Mouse (Mus musculus) hindbrain, embryonic 13.5 days (tissue): ENCODE measurements around the gene Tmem123. TPM values are rescaled to one million over a fixed set of nuclear protein-coding genes. Genes with fewer than 3 reads are reported as not detected.

ENCODE experiments used
- ATAC-seq: fragments of 200-750 bp; cut with Nextera tagmentation; 2 replicates; pipeline ENCODE4 v1.8.0; 2017; ENCODE audit warnings: moderate TSS enrichment; ENCODE audit not compliant: low FRiP score
- H3K27ac ChIP-seq: fragments of 300-500 bp; sonication (generic); 2 replicates; pipeline ENCODE4 v1.5.1; 2015; ENCODE audit warnings: inconsistent platforms, mild to moderate bottlenecking, moderate library complexity
- H3K27me3 ChIP-seq: fragments of 300-500 bp; sonication (generic); 2 replicates; pipeline ENCODE4 v1.6.1; 2015; ENCODE audit warnings: mild to moderate bottlenecking, inconsistent platforms
- H3K36me3 ChIP-seq: fragments of 300-500 bp; sonication (generic); 2 replicates; pipeline ENCODE4 v1.6.1; 2015; ENCODE audit warnings: mild to moderate bottlenecking, inconsistent platforms
- H3K4me1 ChIP-seq: fragments of 300-500 bp; sonication (generic); replicated peaks from 2 replicates; pipeline ENCODE4 v1.6.1; 2015; ENCODE audit warnings: inconsistent platforms
- H3K4me2 ChIP-seq: fragments of 300-500 bp; sonication (generic); 2 replicates; pipeline ENCODE4 v1.6.1; 2015; ENCODE audit warnings: inconsistent platforms, mild to moderate bottlenecking, moderate library complexity
- H3K4me3 ChIP-seq: fragments of 300-500 bp; sonication (generic); 2 replicates; pipeline ENCODE4 v1.5.1; 2015; ENCODE audit warnings: mild to moderate bottlenecking, inconsistent platforms
- H3K9ac ChIP-seq: fragments of 300-500 bp; sonication (generic); 2 replicates; pipeline ENCODE4 v1.6.1; 2015; ENCODE audit warnings: mild to moderate bottlenecking, inconsistent platforms
- H3K9me3 ChIP-seq: fragments of 300-500 bp; sonication (generic); 2 replicates; pipeline ENCODE4 v1.6.1; 2016; ENCODE audit warnings: inconsistent platforms
- WGBS: fragments of 180-500 bp; shearing (Covaris S2); methylation state at CpG from one replicate; pipeline ENCODE4 v1.1.7; 2015; 5-methylcytosine and 5-hydroxymethylcytosine counted together
- polyA plus RNA-seq: library from polyadenylated mRNA; unstranded; fragments of >200 nt; fragmentation: Nextera tagmentation; extraction: Ambion mirVana; gene quantifications from 2 replicates; pipeline ENCODE4 v1.2.1, GENCODE M21; 2015

The Tmem123 gene
- polyA plus RNA-seq, 1 experiment from 2014 or later = 32.7 TPM

- H3K4me3 ChIP-seq = no peak overlapping the region
- H3K4me1 ChIP-seq = no peaks in the 10 kb centered on the region; the same call in 1 of the 2 replicates
- H3K36me3 ChIP-seq = no peaks in the 10 kb centered on the region
- no peaks in the 10 kb centered on the region for H3K27me3 ChIP-seq
- WGBS = 83% methylated on average over 1 of the region's 1 CpGs
- no peak overlapping the region for H3K9ac ChIP-seq
- no peaks in the 10 kb centered on the region for H3K9me3 ChIP-seq
- H3K4me2 ChIP-seq = no peak overlapping the region
- H3K27ac ChIP-seq = no peak overlapping the region
- no peak for ATAC-seq
Observed at GRCm38 (mm10) chr9:7777652-7778051, 13.8 kb downstream of the Tmem123 start.

- Histone ChIP-seq H3K9ac (no peak overlapping the region), H3K4me3 (no peak overlapping the region), H3K9me3 (no peaks in the 10 kb centered on the region), H3K27ac (no peak overlapping the region), H3K36me3 (no peaks in the 10 kb centered on the region), H3K27me3 (no peaks in the 10 kb centered on the region), H3K4me1 (no peaks in the 10 kb centered on the region), H3K4me2 (no peak overlapping the region)
- 84% methylated on average over 7 of the region's 7 CpGs for WGBS
- no peak for ATAC-seq
Observed at GRCm38 (mm10) chr9:7778771-7779170, 14.9 kb downstream of the Tmem123 start.

GRCm38 (mm10) chr9:7779786-7780185 is 15.9 kb downstream of the Tmem123 start:
- no peak overlapping the region for H3K9ac ChIP-seq
- ATAC-seq = no peak
- H3K4me2 ChIP-seq = no peak overlapping the region
- no peaks in the 10 kb centered on the region for H3K36me3 ChIP-seq
- WGBS = 93% methylated on average over 4 of the region's 4 CpGs
- H3K27ac ChIP-seq = no peak overlapping the region
- H3K9me3 ChIP-seq = no peaks in the 10 kb centered on the region
- H3K27me3 ChIP-seq = no peaks in the 10 kb centered on the region
- peaks cover 6% of the 10 kb centered on the region; the same call in 1 of the 2 replicates for H3K4me1 ChIP-seq
- H3K4me3 ChIP-seq = no peak overlapping the region

GRCm38 (mm10) chr9:7780250-7781150 is 16.7 kb downstream of the Tmem123 start:
- H3K4me1 ChIP-seq = peaks cover 10% of the 10 kb centered on the region; the same call in 1 of the 2 replicates
- WGBS = 95% methylated on average over 8 of the region's 8 CpGs
- H3K4me2 ChIP-seq = no peak overlapping the region
- H3K36me3 ChIP-seq = no peaks in the 10 kb centered on the region
- no peak overlapping the region for H3K4me3 ChIP-seq
- H3K9me3 ChIP-seq = no peaks in the 10 kb centered on the region
- no peak overlapping the region for H3K9ac ChIP-seq
- no peaks in the 10 kb centered on the region for H3K27me3 ChIP-seq
- no peak for ATAC-seq
- H3K27ac ChIP-seq = no peak overlapping the region

GRCm38 (mm10) chr9:7783823-7784614 is 20.2 kb downstream of the Tmem123 start:
- 84% methylated on average over 15 of the region's 15 CpGs for WGBS
- Histone ChIP-seq H3K4me1 (peaks cover 10% of the 10 kb centered on the region; the same call in 1 of the 2 replicates), H3K9ac (no peak overlapping the region), H3K4me2 (no peak overlapping the region), H3K9me3 (no peaks in the 10 kb centered on the region), H3K4me3 (no peak overlapping the region), H3K36me3 (no peaks in the 10 kb centered on the region), H3K27ac (peak overlapping the region; percentile 58), H3K27me3 (no peaks in the 10 kb centered on the region)
- ATAC-seq = no peak

GRCm38 (mm10) chr9:7784615-7785012 is 20.8 kb downstream of the Tmem123 start:
- Histone ChIP-seq H3K4me3 (no peak overlapping the region), H3K4me1 (peaks cover 10% of the 10 kb centered on the region; the same call in 1 of the 2 replicates), H3K4me2 (no peak overlapping the region), H3K27me3 (no peaks in the 10 kb centered on the region), H3K36me3 (no peaks in the 10 kb centered on the region), H3K9ac (no peak overlapping the region), H3K9me3 (no peaks in the 10 kb centered on the region), H3K27ac (peak overlapping the region; percentile 58)
- 33% methylated on average over 1 of the region's 1 CpGs for WGBS
- no peak for ATAC-seq

- Histone ChIP-seq H3K27me3 (no peaks in the 10 kb centered on the region), H3K27ac (no peak overlapping the region), H3K4me3 (no peak overlapping the region), H3K4me2 (no peak overlapping the region), H3K9ac (no peak overlapping the region), H3K9me3 (no peaks in the 10 kb centered on the region), H3K4me1 (peaks cover 10% of the 10 kb centered on the region; the same call in 1 of the 2 replicates), H3K36me3 (no peaks in the 10 kb centered on the region)
- no peak for ATAC-seq
- WGBS = 87% methylated on average over 3 of the region's 3 CpGs
Observed at GRCm38 (mm10) chr9:7785396-7785795, 21.6 kb downstream of the Tmem123 start.

GRCm38 (mm10) chr9:7786086-7786485 is 22.2 kb downstream of the Tmem123 start:
- H3K27ac ChIP-seq = no peak overlapping the region
- peaks cover 10% of the 10 kb centered on the region; the same call in 1 of the 2 replicates for H3K4me1 ChIP-seq
- no peaks in the 10 kb centered on the region for H3K9me3 ChIP-seq
- H3K9ac ChIP-seq = no peak overlapping the region
- no peaks in the 10 kb centered on the region for H3K27me3 ChIP-seq
- whole genome bisulfite sequencing = 89% methylated on average over 7 of the region's 7 CpGs
- H3K36me3 ChIP-seq = peaks cover 5% of the 10 kb centered on the region
- H3K4me2 ChIP-seq = no peak overlapping the region
- no peak for ATAC-seq
- no peak overlapping the region for H3K4me3 ChIP-seq

- no peak overlapping the region for H3K4me3 ChIP-seq
- H3K36me3 ChIP-seq = peaks cover 18% of the 10 kb centered on the region
- no peaks in the 10 kb centered on the region for H3K27me3 ChIP-seq
- no peak overlapping the region for H3K9ac ChIP-seq
- H3K9me3 ChIP-seq = no peaks in the 10 kb centered on the region
- H3K4me1 ChIP-seq = peaks cover 10% of the 10 kb centered on the region; the same call in 1 of the 2 replicates
- no peak overlapping the region for H3K4me2 ChIP-seq
- H3K27ac ChIP-seq = no peak overlapping the region
- 91% methylated on average over 6 of the region's 6 CpGs for WGBS
- no peak for ATAC-seq
Observed at GRCm38 (mm10) chr9:7788411-7788810, 24.6 kb downstream of the Tmem123 start.

- WGBS = 93% methylated on average over 8 of the region's 8 CpGs
- H3K9me3 ChIP-seq = no peaks in the 10 kb centered on the region
- H3K27me3 ChIP-seq = no peaks in the 10 kb centered on the region
- H3K27ac ChIP-seq = no peak overlapping the region
- peaks cover 2% of the 10 kb centered on the region; the same call in 1 of the 2 replicates for H3K4me1 ChIP-seq
- ATAC-seq = no peak
- peaks cover 23% of the 10 kb centered on the region for H3K36me3 ChIP-seq
- no peak overlapping the region for H3K9ac ChIP-seq
- no peak overlapping the region for H3K4me3 ChIP-seq
- H3K4me2 ChIP-seq = no peak overlapping the region
Observed at GRCm38 (mm10) chr9:7789764-7790575, 26.1 kb downstream of the Tmem123 start.

GRCm38 (mm10) chr9:7790580-7791084 is 26.8 kb downstream of the Tmem123 start:
- Histone ChIP-seq H3K27me3 (no peaks in the 10 kb centered on the region), H3K27ac (no peak overlapping the region), H3K9me3 (no peaks in the 10 kb centered on the region), H3K4me3 (no peak overlapping the region), H3K9ac (no peak overlapping the region), H3K36me3 (peaks cover 23% of the 10 kb centered on the region), H3K4me1 (no peaks in the 10 kb centered on the region), H3K4me2 (no peak overlapping the region)
- 96% methylated on average over 11 of the region's 11 CpGs for WGBS
- no peak for ATAC-seq
